Mouse (Mus musculus): ENCODE results near the gene Sipa1.

The Sipa1 gene

GRCm38 (mm10) chr19:5601752-5602541 lies 61.6 kb downstream of the Sipa1 start, which contains the start of gene Rnaseh2c:
Gene Rnaseh2c, plus strand, starts transcription at chr19:5601873.
- DNase-seq, result peak; percentile 87
